Mouse (Mus musculus): ENCODE measurements around the gene Mboat7. TPM values are rescaled to one million over a fixed set of nuclear protein-coding genes. Genes with fewer than 3 reads are reported as not detected.

The Mboat7 gene
- 46.3 TPM for polyA plus RNA-seq (2017; shearing (Covaris generic))

DNA sequence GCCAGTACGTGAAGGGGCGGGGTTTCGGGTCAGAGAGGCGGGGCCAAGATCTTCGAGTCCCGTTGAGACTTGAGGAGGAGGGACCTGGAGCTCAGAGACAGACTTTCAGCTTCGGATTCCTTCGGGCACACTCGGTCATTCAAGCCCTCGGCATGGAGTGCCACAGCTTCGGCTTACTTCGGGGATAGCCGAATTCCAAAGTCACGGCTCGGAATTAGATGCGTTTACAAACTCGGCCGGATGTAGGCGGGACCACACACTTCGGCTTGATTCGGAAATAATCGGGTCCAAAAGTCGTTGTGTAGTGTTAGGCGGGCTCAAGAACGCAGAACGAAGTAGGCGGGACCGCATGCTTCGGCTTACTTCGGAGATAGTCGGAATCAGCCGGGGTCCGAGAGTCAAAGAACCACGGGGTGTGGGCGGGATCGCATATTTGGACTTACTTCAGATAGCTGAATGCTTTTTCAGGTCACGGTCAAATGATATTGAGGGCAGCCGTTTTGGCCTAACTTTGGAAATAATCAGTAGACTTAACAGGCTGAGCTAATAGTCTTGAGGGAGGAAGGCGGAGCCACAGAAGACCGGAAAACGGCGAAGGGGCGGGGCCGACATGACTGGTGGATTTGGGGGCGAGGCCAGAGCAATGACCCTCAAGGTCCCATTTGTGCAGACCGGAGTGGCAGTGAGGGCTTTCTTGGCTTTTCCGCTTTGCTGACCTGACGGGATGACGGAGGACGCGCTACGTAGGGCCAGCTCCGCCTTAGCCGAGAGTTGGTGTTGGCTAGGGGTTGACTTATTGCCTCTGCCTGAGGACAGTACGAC is at the start of gene Mboat7:
Gene Mboat7 (minus strand): TSS at position 537 of the 822 bp plus-strand sequence.

DNA sequence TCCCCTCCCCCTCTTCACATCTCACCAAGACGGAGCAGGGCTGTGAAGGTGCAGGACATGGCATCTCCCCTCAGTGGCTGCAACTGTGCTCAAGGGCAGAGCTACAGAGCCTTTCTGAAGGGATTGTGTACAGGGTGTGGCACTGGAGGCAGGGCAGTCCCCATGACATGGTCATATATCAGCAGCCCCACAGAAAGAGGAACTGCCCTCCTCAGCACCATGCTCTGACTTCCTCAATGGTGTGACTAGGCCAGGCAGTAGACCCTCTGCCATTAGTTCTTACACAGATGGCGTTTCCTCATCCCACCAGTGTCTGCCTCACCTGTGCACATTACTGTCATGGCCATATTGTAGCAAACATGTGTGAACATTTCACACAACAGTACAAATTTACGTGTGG is 26.9 kb upstream of the Mboat7 start, which contains the start of gene Pirb:
Gene Pirb (minus strand): TSS at position 124 of the 400 bp plus-strand sequence.

DNA sequence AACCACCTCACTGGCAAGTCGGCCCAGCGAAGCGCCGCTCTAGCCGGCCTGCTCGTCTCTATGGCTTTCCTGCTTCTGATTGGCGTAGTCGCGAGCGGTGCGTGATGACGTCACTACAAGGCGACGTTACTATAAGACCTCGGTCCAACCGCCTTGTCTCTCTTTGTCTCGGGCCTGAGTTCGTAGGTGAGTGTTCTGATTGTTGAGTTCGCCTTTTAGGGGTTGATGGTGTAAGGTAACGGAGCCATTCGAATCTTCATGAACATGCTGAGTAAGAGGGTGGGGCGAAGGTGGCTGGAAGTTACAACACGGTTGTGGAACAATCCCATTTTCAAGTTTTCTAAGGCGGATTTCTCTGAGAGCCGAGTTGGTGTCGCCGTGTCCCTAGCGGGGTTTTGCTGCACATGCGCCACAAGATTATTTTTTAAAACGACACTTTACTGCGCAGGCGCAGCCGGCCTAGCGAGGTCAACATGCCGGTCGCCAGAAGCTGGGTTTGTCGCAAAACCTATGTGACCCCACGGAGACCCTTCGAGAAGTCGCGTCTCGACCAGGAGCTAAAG is 10.6 kb upstream of the Mboat7 start, which contains the start of gene Rps9:
Gene Rps9 (plus strand): TSS at position 115 of the 563 bp plus-strand sequence.

DNA sequence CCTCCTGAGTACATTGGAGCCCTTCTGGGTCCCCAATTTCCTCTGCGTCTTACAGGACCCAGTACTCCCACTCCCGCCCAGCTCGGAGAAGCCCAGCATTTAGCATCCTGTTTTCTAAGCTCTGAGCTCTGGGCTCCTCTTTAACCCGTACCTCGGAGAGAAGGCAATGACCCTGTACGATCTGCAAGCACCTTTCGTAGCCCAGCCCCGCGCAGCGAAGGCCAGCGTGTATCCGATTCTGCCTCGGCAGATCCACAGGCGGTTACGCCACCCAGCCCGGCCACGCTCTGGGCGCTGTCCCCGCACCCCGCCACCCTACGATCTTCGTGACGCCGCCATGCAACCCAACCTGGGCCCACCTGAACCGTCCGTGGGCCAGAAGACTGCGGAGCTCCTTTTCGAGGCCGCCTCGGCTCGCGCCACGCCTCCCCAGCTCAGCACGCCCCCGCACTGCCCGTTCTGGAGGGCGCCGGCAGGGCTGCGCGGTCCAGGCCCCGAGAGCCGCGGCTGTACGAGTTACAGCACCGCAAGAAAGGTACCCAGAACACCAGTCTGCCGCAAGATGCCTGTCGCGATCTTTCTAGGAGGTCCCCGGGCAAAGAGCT is 839 bp downstream of the Mboat7 start, which contains the start of gene Tsen34:
Gene Tsen34 (plus strand): TSS at position 482 of the 605 bp plus-strand sequence.

GRCm38 (mm10) chr7:3677342-3677741 is 16.0 kb downstream of the Mboat7 start, which contains the start of gene Tmc4:
Gene Tmc4 (minus strand): TSS chr7:3677553.

DNA sequence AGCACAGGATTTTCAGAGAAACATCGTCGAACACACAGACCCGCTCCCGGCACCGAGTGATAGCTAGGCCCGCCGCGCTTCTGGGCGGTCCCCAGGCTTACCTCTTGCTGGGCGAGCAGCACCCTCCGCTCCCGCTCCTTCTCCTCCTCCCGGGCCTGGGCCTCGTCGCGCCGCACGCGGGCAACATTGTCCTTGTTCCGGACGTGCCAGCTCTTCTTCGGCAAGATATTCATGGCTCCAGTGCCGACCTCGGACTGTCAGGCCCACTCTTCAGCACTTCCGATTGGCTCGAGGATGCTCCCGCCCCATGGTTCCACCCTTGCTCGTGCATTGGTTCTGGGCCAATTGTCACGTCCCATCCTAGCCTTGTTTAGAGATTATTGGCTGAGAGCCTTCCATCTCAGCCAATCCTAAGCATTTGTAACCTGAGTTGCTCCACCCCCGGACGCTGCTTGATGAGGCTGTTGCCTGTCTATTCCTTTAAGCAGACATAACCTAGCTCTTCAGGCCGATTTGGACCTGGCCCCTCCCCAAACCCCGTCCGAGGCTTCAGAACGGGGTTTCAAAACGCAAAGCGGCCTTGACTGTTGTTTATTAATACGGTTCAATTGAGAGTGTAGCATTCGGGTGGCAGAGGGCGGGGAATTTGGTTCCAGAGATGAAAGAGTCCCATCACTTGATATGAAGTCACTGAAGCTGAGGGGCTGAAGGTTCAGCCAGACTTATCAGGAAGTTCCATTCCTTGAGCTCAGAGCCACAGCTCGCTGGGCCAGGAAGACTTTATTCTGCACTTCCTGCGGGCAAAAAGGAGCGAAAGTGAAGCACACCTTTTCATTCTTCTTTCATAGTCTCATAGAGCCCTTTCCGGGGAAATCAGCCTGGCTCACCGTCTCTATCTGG is 27.9 kb downstream of the Mboat7 start, which contains the start of gene Leng1:
Gene Leng1 (minus strand): TSS at position 626 of the 900 bp plus-strand sequence.

GRCm38 (mm10) chr7:3644672-3645487 is 48.4 kb downstream of the Mboat7 start, which contains the start of gene Cnot3:
Gene Cnot3 (plus strand): TSS chr7:3645268.

GRCm38 (mm10) chr7:3629543-3630477 is 63.5 kb downstream of the Mboat7 start, which contains the start of the genes Tfpt and Prpf31:
Gene Tfpt (minus strand): TSS chr7:3629929.
Gene Prpf31 (plus strand): TSS chr7:3629985.

Other genes with a start within 250 kb of the Mboat7 start
- 0.57 TPM for gene Tarm1, start 190.9 kb downstream of the Mboat7 start, polyA plus RNA-seq (2017; shearing (Covaris generic))
- 0.21 TPM for gene Oscar, start 77.4 kb downstream of the Mboat7 start, polyA plus RNA-seq (2017; shearing (Covaris generic))
- gene Ndufa3, start 76.2 kb downstream of the Mboat7 start, polyA plus RNA-seq (2017; shearing (Covaris generic)): 347 TPM
- gene Tfpt, start 63.6 kb downstream of the Mboat7 start, polyA plus RNA-seq (2017; shearing (Covaris generic)): 20.6 TPM
- 52.6 TPM for gene Prpf31, start 63.5 kb downstream of the Mboat7 start, polyA plus RNA-seq (2017; shearing (Covaris generic))
- 70.8 TPM for gene Cnot3, start 48.3 kb downstream of the Mboat7 start, polyA plus RNA-seq (2017; shearing (Covaris generic))
- 31.5 TPM for gene Leng1, start 27.7 kb downstream of the Mboat7 start, polyA plus RNA-seq (2017; shearing (Covaris generic))
- gene Tmc4, start 16.0 kb downstream of the Mboat7 start, polyA plus RNA-seq (2017; shearing (Covaris generic)): 3.4 TPM
- 10.8 TPM for gene Tsen34, start 660 bp downstream of the Mboat7 start, polyA plus RNA-seq (2017; shearing (Covaris generic))
- gene Rps9, start 10.5 kb upstream of the Mboat7 start, polyA plus RNA-seq (2017; shearing (Covaris generic)): 1,838 TPM
- gene Pirb, start 26.9 kb upstream of the Mboat7 start, polyA plus RNA-seq (2017; shearing (Covaris generic)): 0.62 TPM
- not detected for gene Gm15448, start 132.2 kb upstream of the Mboat7 start, polyA plus RNA-seq (2017; shearing (Covaris generic))
- not detected for gene Pira2, start 151.5 kb upstream of the Mboat7 start, polyA plus RNA-seq (2017; shearing (Covaris generic))
- gene Gm14548, start 204.6 kb upstream of the Mboat7 start, polyA plus RNA-seq (2017; shearing (Covaris generic)): not detected
- gene Lilra6, start 222.0 kb upstream of the Mboat7 start, polyA plus RNA-seq (2017; shearing (Covaris generic)): 0.15 TPM